Mouse (Mus musculus) adrenal gland, adult (tissue): Measurements from ENCODE around the gene Mob1a.

Experiments used
- DNase-seq, 2 experiments: peaks; one replicate each; pipeline ENCODE4 v3.0.0; 2022 to 2023; ENCODE audit warnings: low spot score in 1 of 2; ENCODE audit not compliant: inconsistent age in 2 of 2

Mob1a gene

DNA sequence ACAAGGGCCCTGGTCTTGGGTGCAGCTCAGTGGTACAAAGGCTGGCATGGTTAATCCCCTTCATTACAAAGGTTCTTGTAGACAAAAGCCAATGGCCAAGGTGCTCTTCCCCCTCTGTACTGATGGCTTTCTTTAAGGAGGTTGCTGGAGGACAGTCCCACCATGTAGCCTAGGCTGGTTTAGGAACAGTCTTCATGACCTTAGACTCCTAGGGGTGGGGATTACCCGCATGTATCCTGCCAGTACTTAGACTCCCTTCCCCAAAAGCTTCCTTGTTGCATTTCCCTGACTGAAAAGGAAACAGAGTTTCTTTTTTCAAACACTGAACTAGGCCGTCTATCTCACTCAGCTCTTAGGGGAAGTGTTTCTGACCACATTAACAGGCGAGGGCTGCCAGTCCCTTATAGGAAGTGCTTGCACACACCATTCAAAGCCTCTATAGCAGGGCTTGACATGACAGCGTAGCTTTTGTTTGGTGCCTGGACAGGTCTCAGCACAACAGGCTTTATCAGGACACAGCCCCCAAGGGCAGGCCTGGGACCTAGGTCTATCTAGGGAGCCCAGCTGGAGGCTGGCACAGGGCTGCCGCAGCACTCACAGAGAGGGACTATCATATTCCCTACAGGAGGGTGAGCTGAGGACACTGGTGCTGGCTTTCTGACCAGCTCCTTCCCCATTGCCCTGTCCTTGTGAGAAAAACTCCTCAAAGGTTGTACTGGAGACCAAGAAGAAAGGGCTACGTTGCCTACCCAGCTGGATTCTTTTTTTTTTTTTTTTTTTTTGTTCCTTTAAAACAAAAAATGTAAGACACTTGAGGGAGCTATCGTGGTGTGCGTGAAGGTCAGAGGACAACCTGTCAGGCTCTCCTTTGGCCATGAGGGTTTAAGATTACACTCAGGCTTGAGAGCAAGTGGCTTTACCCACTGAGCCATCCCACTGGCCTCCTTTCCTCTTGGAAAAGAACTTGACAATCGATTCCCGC lies 56.0 kb downstream of the Mob1a start:
- DNase-seq: no peak

DNA sequence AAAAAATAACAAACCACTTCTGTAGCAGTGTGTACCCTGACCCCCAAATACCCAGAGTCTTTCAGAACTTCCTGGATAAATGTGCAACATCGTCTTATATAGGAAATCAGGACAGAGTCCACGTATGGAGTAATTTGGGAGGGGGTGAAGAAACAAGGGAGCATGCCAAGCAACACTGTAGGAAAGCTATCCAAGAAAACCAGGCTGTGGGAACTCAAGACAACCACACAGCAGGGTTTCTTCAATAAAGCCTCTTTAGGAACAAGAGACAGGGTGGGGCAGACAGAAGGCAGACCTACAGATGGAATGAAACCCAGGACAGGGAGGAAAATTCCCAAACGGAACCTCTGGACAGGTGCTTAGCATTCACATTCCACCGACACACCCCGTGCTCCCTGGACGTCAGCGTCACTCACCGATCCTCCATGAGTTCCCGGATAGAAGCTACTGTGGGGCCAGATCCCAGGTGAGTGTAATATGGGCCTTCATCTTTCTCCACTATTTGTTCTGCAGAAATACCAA lies 59.8 kb downstream of the Mob1a start:
- DNase-seq: no peak

DNA sequence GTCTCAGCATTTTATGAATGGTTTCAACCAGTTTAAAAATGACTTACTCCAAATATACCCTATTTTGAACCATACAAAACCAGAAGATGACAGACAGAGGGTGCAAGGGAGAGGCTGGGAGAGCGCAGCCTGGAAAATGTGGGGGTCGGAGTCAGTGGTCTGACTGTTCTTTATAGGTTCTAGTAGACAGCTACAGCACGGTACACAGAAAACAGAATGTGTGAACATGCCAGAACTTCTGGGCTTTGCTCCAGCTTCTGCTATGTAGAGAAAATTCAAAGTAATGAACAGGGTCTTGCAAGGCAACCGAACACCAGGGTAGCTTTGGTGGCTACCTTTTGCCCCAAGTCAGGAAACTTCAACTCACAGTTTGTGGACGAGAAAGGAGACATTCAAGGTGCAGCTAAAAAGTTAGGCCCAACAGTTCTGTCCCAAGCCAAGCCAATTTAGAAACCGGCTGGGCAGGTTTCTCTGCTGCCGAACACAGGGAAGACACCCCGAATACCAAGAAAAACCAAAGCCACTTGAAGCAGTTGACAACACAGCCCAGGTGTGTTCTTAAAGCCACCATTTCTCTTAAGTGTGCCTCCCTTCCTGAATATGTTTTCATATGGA lies 66.5 kb downstream of the Mob1a start:
- DNase-seq: peak in 1 of 2 experiments; percentile 53
